Mouse (Mus musculus): ENCODE data around the gene Grasp.

Grasp gene

DNA sequence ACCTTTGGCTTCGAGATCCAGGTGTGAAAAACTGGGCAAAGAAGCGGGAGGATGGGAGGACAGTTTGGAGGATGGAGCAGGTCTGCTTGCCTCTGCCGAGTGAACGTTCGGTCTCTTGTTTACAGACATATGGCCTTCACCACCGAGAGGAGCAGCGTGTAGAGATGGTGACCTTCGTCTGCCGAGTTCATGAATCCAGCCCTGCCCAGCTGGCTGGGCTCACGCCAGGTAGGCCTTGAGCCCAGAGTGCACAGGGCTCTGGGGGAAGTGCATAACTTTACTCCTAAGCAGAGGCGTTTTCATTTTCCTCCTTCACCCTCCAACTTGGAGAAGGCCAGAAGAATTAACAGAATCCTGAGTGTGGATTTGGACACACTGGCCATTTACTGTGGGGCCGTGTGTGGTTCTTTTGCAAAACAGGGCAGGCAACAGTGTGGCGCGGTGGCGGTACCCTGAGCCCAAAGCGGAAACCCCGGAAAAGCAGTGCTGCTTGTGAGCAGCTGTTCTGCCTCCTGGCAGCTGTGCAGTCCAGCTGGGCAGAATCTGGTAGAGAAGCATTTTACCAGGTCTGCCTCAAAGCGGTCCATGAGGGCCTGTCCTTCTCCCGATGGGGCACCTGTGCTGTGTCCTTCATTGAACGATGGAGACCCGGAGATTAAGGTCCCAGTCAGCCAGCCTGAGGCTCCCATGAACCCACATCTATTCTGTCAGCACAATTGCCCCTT lies 5.0 kb downstream of the Grasp start:
- DNase-seq, result no peak

DNA sequence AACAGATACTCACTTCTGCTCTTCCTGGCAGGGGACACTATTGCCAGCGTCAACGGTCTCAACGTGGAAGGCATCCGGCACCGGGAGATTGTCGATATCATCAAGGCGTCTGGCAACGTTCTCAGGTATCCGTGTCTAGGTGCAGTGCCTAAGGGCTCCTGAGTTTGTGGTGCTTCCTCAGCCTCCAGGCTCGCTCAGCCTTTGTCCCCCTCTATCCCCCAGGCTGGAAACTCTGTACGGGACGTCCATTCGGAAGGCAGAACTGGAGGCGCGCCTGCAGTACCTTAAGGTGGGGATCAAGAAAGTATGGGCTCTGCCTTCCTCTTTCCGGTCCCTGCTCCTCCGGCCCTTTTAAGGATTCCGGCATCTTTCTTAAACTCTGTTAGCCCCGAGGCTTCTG lies 6.5 kb downstream of the Grasp start:
- DNase-seq, result no peak

DNA sequence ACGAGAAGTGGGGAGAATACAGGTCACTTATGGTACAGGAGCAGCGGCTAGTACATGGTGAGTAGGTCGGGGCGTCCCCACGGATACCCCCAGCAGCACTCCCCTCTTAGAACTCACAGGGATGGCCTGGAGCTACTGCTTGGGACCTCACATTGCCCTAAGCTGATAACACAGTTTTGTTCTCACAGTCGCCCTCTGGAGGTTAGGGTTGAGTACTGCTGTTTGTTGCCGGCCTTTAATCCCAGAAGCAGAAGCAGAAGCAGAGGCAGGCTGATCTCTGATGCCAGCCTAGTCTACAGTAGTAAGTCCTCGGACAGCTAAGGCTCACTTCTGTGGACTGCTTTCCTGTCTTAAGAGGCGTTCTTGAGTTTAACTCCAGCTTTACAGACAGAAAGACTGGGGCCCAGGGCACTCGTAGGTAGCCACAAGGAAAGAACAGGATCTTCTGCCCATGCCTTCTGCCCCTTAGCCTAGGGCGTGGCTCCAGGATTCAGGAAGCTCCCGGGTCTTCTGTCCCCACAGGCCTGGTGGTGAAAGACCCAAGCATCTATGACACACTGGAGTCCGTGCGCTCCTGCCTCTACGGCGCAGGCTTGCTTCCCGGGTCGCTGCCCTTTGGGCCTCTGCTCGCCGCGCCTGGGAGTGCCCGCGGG lies 7.1 kb downstream of the Grasp start:
- peak; percentile 48 for DNase-seq

DNA sequence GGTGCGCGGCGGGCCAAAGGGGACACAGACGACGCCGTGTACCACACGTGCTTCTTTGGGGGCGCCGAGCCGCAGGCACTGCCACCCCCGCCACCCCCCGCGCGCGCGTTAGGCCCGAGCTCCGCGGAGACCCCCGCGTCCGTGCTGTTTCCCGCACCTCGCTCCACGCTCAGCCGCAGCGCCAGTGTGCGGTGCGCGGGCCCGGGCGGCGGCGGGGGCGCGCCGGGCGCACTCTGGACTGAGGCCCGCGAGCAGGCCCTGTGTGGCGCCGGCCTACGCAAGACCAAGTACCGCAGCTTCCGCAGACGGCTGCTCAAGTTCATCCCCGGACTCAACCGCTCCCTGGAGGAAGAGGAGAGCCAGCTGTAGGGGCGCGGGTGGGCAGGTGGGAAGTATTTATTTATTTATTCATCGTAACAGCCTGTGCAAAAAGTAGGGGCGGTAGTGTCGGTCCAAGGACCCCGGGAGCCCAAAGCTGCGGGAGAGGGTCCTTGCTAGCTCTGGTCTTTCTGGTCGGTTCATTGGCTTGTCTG lies 7.7 kb downstream of the Grasp start:
- no peak for DNase-seq

DNA sequence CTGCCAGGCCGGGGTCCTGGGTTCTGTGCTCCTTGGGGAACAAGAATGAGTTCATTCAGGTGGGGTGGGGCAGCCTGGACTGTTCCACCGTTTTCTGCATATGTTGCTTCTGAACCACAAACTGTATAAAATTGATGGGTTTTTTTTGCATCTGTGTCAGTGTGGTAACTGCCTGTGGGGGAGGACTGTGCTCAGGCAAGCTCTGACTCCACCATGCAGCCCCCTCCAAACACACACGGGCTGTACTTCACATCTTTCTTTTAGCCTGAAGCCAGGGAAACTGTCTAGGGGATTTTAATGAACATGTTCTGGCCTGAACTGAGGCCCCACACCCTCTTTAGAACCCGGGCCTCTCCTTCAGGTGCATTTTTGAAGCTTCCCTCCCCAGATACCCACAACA lies 8.6 kb downstream of the Grasp start:
- no peak for DNase-seq

DNA sequence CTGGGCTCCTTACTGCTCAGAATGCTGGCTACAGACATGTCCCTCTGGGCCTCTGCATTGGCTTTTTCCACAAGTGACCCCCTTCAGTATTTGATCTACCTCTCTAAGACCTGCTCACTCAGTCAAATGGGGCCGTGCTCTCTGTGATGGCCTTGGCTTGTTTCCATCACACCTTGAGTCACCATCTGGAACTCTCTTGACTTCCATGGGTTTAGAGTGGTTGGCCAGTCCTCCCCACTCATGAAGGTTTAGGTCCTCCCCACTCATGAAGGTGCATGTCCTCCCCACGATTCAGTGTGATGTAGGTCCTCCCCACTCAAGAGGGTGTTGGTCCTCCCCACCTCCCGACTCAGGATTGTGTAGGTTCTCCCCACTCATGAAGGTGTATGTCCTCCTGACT lies 9.2 kb downstream of the Grasp start:
- DNase-seq, result peak; percentile 43

DNA sequence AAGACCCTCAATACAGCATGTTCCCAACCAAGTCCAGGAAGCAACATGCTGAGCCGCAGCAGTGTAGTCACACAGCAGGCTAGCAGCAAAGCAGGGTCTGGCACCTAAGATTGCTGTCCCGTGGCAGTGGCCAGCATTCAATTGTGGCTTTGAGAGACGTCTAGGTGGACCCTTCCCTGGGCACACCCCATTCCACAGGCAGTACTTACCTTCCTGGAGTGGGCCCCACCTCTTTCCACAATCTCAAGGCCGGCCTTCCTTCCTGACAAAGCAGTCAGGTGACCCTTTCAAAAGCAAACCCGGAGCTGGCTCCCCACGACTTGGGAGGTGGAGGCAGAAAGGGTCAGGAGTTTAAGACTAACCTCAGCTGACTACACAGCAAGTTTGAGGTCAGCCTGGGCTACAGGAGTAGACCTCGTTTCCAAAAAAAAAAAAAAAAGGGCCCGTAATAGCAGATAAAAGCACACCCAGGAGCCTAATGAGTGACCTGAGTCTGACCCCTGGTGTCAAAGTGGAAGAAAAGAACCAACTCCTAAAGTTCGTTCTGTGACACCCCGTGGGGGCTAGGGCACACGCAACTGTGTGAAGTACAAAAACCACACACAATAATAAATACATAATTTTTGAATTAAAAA lies 9.8 kb downstream of the Grasp start:
- DNase-seq, result peak; percentile 69

DNA sequence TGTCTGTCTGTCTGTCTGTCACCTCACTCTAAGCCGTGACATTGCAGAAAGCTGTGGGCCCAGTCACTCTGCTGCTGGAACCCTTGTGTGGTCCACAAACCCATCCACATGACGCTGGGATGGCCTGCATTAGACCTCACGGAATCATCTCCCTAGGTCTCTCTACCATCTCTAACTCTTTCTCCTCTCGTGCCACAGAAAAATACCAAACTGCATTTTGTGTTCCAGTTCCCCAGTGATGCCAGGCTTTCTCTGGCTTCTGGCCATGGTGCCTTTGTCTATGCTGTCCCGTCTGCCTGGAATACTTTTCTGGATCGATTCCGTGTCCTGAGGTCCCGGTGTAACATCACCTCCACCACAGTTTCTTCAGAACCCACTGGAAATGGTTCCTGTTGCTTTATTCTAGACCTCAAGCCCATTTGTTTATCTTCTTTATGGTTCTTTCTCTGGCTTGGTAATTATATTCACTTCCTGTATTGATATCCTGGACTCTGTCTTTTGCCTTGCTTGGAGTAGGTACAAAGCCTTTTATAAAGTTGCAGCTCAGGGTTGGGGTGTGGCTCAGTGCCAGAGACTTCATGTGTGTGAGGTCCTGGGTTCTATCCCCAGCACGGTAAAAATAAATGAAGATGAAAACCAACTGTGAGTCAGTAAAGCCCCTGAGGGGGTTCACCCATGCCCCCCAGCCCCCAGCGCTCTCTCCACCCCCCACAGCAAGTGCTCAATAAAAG lies 10.8 kb downstream of the Grasp start:
- no peak for DNase-seq

DNA sequence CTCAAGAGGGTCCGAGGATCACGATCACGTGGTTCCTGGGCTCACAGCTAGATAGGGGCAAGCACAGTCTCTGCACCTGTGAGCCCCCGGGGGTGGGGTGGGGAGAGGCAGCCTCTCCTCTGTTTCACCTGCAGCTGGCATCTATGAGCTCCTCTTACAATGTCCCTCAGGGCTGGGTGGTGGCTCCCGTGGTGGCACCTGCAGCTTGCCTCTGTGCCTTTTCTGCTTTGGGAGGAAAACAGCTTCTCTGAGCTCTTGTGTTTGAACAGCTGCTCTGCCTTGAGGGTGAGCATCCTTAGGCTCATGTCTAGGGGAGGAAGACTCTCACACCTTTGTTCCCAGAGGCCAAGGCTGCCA lies 11.3 kb downstream of the Grasp start:
- DNase-seq, result no peak

DNA sequence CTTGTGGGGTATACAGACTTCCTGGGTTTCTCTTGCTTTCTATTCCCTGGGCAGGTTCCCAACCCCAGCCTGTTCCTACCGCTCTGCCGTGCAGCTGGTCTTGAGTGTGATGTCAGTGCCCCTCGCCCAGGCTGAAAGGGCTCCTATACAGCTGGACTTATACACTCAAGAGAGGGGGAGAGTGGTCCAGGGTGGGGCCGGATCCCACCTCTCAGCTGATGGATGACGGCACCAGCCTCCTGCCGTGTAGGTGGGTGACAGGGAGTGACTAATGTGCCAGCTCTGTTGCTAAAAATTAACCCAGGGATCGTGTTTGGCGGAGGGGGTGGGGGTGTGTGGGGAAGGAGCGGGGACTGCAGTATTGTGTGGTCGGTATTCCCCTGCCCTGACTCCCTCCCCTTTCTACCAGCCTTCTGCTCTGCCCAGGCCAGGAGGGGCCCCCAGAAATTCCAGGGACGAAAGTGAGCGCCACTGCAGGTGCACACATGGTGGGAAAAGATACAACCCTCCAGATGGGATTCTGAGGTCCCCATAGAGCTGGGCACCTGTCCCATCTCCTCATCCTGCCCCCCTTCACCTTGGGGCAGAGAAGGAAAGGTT lies 11.8 kb downstream of the Grasp start:
- DNase-seq, result no peak

DNA sequence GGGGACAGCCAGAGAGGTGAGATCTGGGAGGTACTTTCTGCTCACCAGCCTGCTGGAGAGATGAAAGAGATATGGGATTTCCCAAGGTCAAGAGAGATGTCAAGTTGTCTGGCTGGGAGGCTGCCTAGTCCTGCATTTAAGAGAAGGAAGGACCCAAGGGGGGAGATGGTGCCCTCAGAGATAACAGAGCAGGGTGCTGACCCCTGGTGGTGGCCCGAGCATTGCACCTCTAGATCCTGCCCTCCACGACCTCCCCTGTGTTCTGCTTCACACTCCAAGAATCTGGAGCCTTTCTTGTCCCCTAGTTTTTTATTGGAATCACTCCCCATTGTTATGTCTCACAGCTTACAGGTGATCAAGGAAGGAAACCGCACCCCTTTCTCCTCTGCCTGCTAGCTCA lies 12.9 kb downstream of the Grasp start:
- peak; percentile 88 for DNase-seq

DNA sequence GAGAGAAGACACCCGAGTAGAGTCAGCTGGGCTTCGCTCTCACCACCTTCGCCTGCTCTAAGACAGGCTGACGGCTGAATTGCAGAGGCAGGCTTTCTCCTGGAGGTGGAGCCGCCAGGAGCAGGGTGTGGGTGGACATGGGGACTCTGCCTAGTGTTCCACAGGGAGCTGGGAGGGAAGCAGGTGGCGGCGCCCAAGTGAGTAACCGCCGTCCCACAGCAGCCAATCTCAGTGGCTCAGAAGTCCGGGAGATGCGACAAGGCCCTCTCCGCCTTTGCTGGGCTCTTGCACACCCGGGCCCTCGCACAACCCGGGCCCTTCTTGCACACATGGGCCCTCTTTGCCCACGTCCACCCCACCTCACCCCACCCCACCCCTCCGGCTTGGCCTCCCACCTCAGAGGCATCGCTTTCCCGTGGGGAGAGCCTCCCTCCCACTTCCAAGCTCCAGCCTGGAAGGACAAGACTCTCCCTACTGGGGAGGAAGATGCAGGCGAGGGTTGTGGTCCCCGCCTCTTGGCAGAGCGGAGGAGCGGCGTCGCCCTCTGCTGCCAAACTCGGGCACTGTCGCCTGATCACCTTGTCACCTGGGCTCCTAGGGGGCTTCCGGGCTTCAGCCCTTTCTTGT lies 15.0 kb downstream of the Grasp start:
- peak; percentile 72 for DNase-seq

DNA sequence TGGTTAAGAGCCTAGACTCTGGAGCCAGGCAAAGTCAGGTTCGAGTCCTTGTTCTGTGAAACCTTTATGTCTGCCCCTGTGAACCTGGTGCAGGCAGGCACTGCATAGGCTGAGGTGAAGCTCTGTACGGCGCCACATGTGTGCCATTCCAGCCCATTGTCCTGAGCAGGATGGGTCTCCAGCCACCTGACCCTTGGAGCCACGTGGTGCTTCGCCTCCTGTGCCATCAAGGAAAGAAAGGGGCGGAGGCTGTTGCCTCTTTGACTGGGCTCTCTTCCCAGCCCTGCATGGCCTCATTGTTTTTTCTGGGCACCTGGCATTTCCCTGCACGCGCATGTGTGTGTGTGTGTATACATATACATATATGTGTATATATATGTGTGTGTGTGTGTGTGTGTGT lies 15.8 kb downstream of the Grasp start:
- DNase-seq, result no peak

DNA sequence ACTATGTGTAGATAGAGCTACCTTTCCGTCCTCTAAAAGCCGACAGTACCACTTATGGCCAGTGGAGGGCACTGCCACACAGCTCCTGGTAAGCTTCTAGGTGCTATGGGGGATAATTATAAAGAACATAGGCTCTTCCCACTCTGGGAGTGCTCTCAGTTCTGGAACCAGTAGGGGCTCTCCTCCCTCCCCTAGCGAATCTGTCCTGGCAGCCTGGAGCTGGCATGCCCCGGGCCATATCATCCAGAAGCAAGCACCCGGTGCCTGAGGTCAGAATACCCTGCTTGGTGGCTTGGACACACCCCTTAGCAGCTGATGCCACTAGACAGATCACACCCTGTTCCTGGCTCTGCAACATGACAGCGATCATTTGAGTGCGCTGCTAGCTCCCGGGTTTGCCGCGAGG lies 16.8 kb downstream of the Grasp start:
- DNase-seq, result peak; percentile 90

DNA sequence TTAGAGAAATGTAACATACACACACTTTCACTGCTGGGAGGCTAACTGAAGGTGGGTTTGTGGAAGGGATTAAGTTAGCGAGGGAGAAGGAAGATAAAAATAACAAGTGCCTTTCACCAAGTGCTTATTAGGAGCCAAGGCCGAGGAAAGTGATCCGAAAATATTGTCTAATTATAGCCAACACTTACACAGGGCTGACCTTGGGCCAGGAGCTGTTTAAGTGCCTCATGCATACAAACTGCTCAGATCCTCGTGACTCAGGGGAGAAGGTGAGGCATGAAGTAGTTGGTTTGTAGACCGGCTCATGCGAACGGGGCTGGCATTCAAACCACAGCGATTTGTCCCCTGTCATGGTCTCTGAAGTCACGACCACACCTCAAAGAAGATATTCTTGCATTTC lies 17.2 kb downstream of the Grasp start:
- DNase-seq, result no peak

DNA sequence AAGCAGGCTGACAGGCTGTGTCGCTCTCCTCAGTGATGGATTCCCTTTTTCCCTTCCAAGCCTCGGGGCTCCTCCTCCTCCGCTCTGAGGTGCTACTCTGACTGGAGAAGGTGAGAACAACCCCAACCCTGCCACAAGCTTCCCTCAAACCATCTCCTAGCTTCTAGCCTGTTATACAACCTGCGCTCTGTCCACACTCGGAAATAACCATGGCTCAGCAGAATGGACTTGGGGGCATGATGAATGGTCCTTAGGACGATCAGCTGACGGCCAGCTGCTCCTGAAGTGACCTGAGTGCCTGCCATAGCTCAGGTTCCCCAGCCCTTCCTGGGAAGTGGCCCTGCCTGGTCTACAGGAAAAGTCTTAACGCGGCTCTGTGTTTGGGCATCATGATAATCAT lies 17.9 kb downstream of the Grasp start:
- DNase-seq, result no peak

DNA sequence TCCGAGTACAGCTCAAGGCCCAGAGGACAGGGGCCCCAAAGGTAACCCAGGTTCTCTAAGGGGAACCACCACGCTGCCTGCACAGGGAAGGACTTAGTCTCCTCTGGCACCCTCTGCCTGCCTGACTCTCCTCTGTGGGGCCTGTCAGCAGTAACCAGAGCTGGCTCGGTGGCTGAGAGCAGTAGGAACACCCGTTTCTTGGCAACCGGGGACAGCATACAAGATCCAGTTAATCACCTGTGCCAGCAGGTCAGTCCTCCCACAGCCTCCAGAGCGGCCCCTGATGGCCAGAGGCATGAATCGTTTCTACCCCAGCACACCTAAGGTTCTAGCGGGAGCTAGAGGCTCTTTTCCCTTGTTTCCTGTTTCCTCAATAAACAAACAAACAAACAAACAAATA lies 18.7 kb downstream of the Grasp start:
- DNase-seq, result peak; percentile 67

DNA sequence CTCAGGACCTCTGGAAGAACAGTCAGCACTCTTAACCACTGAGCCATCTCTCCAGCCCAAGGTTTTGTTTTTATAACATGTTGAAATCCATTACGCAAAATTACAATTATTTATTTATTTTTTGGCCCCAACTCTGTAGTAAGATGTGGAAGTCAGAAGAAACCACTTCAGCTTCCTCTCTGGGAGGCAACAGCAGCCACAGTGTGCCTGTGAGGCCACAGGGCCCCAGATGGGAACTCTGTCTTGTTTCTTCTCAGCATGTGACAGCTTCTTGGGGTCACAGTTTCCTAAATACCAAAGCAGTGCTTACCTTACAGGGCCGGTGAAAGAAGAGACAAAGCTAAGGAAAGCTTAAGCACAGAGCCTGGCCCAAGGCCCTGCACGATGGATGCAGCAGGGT lies 20.0 kb downstream of the Grasp start:
- DNase-seq, result no peak

DNA sequence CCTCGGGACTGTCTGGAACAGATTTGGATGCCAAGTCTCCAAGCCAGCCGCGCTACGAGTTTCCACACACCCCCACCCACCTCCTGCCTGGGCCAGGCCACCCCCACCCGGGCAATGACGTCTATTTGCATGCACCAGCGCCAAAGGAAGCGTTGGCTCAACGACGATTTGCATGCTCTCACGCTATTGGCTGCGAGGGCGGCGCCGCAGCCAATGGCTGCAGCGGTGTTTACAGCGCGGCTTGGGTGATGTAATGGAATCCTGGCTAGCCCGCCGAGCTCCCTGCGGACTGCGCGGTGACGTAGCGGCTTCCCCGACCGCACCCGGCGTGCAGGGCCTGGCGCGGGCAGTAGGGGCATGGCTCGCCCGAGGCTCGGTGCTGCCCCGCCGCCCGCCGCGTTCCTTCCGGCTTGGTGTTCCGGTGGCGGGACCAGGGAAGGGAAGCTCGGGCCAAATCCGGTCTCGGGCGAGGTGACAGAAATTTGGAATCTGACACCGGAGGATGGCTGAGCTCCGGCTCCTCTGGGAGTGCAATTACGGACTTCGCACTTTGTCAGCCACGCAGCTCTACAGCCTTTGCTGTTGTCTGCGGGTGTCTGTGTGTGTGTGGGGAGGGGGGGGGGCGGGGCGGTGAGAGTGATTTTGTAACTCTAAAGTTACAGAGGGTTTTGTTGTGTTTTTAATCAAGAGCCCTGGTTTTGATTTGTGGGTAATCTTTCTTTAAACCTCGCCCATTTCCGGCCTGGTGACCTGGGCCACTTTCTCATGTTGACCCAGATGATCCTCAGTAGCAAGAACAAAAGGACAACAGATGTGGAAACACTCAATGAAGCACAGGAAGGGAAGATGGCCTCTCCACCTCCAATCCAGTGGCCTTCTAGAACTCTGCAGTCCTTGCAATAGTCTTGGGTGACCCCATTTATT lies 22.5 kb downstream of the Grasp start:
- peak; percentile 97 for DNase-seq

DNA sequence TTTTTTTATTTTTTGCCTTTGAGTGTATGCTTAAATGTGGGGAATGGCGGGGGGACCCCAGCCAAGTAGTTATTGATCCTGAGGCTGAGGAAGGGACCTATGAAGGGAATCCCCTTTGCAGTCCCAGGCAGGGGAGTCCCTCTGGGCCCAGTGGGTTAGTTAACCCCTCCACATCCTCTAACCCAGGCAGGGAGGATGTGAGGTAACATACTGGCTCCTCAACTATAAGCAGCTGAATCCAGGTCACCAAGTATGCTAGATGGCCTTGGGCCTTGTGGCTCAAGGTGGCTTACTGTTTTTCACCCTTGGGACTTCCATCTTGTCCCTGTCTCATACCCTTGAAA lies 23.1 kb downstream of the Grasp start:
- DNase-seq, result no peak

DNA sequence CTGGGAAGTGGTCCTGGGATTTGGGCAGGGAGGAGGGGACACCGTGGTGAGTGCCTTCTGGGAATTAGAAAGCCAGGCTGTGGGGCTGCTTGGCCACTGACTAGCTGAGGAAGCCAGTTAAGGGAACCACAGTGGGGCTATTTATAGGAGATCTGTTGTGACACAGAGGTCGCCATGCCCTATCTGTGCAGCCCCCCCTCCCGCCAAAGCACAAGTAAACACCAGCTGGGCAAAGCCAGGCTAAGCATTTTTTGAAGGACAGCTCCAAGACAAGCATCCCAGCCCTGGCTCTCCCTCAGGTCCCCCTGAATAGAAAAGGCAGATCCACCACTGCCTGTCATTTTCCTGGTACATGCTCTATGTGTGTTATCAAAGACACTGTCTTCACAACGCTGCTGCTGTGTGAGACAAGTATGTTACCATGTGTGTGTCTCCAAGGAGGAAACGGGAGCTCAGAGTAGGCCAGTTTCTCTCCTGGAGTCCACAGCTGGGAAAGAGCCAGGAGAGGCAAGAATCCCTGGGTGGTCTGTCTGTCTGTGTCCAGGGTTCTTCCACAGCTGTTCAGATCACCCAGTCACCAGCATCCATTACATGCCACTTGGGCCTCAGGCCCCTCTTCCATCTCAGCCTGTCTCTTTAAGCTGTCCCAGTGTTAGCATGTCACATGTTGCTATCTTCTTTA lies 24.2 kb downstream of the Grasp start:
- no peak for DNase-seq

Measured in lung, postnatal 14 days (tissue).